Mouse (Mus musculus) activated CD4-positive, CD25-positive, alpha-beta regulatory T cell, adult 9 weeks (primary cell): ENCODE measurements around the gene Efcab5. TPM values are rescaled to one million over a fixed set of nuclear protein-coding genes. Genes with fewer than 3 reads are reported as not detected.

Source experiments
- polyA plus RNA-seq: library from polyadenylated mRNA; unstranded; fragments of 100-300 nt; shearing (Covaris generic); gene quantifications from one replicate; pipeline ENCODE4 v1.2.1, GENCODE M21; 2017

The Efcab5 gene
- polyA plus RNA-seq, result 0.13 TPM

GRCm38 (mm10) chr11:77188868-77189267 lies at the start of gene Efcab5:
Efcab5 (minus strand) TSS chr11:77188968.

GRCm38 (mm10) chr11:77215951-77216760 lies 27.4 kb upstream of the Efcab5 start, which contains the start of gene Ssh2:
Ssh2 (plus strand) TSS chr11:77216287.

GRCm38 (mm10) chr11:77078273-77079134 lies 110.3 kb downstream of the Efcab5 start, which contains the start of gene Nsrp1:
Nsrp1 (minus strand) TSS chr11:77078435.

Other genes with a start within 250 kb of the Efcab5 start
- gene Slc6a4, start 190.4 kb downstream of the Efcab5 start, polyA plus RNA-seq, result not detected
- 54.2 TPM for gene Nsrp1, start 110.5 kb downstream of the Efcab5 start, polyA plus RNA-seq
- gene Ssh2, start 27.3 kb upstream of the Efcab5 start, polyA plus RNA-seq, result 146 TPM